Mouse (Mus musculus): ENCODE results near the gene Psmd10. TPM values are rescaled to one million over a fixed set of nuclear protein-coding genes. Genes with fewer than 3 reads are reported as not detected.

The Psmd10 gene
- 40.2 and 40.4 TPM in 2 replicates for polyA plus RNA-seq (2016; fragmentation: Nextera tagmentation; extraction: Ambion mirVana)

DNA sequence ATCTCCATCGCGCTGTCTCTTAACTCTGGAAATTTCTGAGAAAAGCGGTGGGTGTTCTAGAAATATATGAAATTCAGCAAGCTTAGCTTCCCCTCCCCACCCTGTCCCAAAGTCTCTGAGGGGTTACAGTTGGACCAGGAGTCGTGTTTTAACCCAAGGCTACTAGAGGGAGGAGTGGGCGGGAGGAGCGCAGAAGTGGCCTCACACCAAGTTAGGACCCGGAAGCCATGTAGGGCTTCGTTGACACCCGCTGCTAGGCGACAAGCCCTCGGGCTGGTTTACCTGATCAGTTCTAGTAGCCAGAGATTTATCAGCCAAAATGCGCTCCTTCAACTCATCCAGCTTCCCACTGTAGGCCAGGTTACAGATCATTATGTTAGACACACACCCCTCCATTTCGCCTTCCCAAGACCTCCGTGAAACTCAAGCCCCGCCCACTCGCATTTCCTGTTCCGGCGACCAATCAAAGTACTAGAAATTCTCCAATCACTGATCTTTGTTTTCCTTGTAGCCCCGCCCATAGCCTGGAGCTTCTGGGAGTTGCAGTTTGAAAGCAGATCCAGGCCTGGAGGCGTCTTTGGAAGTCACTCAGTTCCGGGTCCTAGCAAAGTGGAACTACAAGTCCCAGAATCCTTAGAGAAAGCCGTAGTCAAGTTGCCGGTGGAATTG is at the start of gene Psmd10, which contains the start of gene Atg4a:
Gene Psmd10 (minus strand): TSS at position 457 of the 669 bp plus-strand sequence.
Gene Atg4a (plus strand): TSS at position 636 of the 669 bp plus-strand sequence.
- Histone ChIP-seq H3K27ac (no peak within 1 kb of the TSS), H3K36me3 (no peaks in the 10 kb centered on the region), H3K4me2 (peak within 1 kb of the TSS; percentile 55), H3K4me3 (replicated peaks) (peak within 1 kb of the TSS; percentile 47), H3K4me1 (replicated peaks) (no peaks in the 10 kb centered on the region), H3K27me3 (peaks cover 25% of the 10 kb centered on the region), H3K9me3 (no peaks in the 10 kb centered on the region), H3K9ac (replicated peaks) (peak within 1 kb of the TSS; percentile 27; the same call in 1 of the 2 replicates)
- ATAC-seq (ENCODE audit: insufficient number of reproducible peaks, insufficient read depth, low FRiP score, low TSS enrichment, low read depth), result peak; percentile 99
- 22% methylated on average over 22 of the region's 23 CpGs for WGBS

DNA sequence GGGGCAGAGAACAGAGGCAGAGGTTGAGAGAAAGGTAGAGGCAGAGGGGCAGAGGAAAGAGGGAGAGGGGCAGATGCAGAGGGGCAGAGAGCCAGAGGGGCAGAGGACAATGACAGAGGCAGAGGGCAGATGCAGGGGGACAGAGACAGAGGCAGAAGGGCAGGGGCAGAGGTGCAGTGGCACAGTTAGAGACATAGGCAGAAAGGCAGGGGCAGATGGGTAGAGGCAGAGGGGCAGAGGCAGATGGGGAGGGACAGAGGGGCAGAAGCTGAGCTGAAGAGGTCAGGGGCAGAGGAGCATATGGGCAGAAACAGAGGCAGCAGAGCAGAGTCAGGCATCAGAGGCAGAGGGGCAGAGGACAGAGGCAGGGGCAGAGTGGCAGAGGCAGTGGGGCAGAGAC is 42.4 kb upstream of the Psmd10 start:
- ATAC-seq (ENCODE audit: insufficient number of reproducible peaks, insufficient read depth, low FRiP score, low TSS enrichment, low read depth), result no peak
- H3K27ac ChIP-seq, result no peak overlapping the region
- no peaks in the 10 kb centered on the region for H3K36me3 ChIP-seq
- no peak overlapping the region for H3K4me3 ChIP-seq (replicated peaks)
- peaks cover 49% of the 10 kb centered on the region for H3K27me3 ChIP-seq
- no peaks in the 10 kb centered on the region for H3K9me3 ChIP-seq
- H3K4me1 ChIP-seq (replicated peaks), result no peaks in the 10 kb centered on the region
- H3K9ac ChIP-seq (replicated peaks), result no peak overlapping the region
- H3K4me2 ChIP-seq, result no peak overlapping the region

DNA sequence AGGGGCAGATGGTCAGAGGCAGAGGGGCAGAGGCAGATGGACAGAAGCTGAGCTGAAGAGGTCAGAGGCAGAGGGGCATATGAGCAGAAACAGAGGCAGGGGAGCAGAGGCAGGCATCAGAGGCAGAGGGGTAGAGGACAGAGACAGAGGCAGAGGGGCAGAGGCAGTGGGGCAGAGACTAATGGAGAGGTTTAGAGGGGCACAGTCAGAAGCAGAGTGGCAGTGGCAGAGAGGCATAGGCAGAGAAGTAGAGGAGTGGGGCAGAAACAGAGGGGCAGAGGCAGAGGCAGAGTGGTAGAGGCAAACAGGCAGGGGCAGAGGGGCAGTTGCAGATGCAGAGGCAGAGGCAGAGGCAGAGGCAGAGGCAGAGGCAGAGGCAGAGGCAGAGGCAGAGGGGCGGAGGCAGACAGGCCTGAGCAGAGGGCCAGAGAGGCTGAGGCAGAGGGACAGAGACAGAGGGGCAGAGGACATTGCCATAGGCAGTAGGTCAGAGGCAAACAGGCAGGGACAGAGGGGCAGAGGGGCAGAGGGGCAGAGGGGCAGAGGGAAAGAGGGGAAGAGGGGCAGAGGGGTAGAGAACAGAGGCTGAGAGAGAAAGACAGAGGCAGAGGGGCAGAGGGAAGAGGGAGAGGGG is 41.5 kb upstream of the Psmd10 start:
- no peak overlapping the region for H3K9ac ChIP-seq (replicated peaks)
- H3K9me3 ChIP-seq, result no peaks in the 10 kb centered on the region
- H3K4me1 ChIP-seq (replicated peaks), result no peaks in the 10 kb centered on the region
- H3K4me2 ChIP-seq, result no peak overlapping the region
- ATAC-seq (ENCODE audit: insufficient number of reproducible peaks, insufficient read depth, low FRiP score, low TSS enrichment, low read depth), result no peak
- H3K27me3 ChIP-seq, result peaks cover 53% of the 10 kb centered on the region
- no peak overlapping the region for H3K27ac ChIP-seq
- H3K4me3 ChIP-seq (replicated peaks), result no peak overlapping the region
- H3K36me3 ChIP-seq, result no peaks in the 10 kb centered on the region
- WGBS, result 75% methylated on average over 1 of the region's 1 CpGs

DNA sequence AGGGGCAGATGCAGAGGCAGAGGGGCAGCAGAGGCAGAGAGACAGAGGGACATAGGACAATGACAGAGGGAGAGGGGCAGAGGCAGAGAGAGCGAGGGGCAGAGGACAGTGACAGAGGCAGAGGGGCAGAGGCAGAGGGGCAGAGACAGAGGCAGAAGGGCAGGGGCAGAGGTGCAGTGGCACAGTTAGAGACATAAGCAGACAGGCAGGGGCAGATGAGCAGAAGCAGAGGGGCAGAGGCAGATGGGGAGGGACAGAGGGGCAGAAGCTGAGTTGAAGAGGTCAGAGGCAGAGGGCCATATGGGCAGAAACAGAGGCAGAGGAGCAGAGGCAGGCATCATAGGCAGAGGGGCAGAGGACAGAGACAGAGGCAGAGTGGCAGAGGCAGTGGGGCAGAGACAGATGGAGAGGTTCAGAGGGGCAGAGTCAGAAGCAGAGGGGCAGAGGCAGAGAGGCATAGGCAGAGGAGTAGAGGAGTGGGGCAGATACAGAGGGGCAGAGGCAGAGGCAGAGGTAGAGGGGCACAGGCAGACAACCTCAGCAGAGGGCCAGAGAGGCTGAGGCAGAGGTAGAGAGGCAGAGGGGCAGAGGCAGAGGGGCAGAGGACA is 40.5 kb upstream of the Psmd10 start:
- no peaks in the 10 kb centered on the region for H3K4me1 ChIP-seq (replicated peaks)
- no peaks in the 10 kb centered on the region for H3K36me3 ChIP-seq
- no peak overlapping the region for H3K4me3 ChIP-seq (replicated peaks)
- no peak overlapping the region for H3K4me2 ChIP-seq
- ATAC-seq (ENCODE audit: insufficient number of reproducible peaks, insufficient read depth, low FRiP score, low TSS enrichment, low read depth), result no peak
- H3K27me3 ChIP-seq, result peaks cover 58% of the 10 kb centered on the region
- no peak overlapping the region; the same call in 1 of the 2 replicates for H3K9ac ChIP-seq (replicated peaks)
- no peaks in the 10 kb centered on the region for H3K9me3 ChIP-seq
- H3K27ac ChIP-seq, result no peak overlapping the region
- 80% methylated on average over 1 of the region's 1 CpGs for WGBS

GRCm38 (mm10) chrX:140985256-140985655 is 28.7 kb upstream of the Psmd10 start:
- no peak for ATAC-seq (ENCODE audit: insufficient number of reproducible peaks, insufficient read depth, low FRiP score, low TSS enrichment, low read depth)
- H3K4me2 ChIP-seq, result no peak overlapping the region
- H3K4me1 ChIP-seq (replicated peaks), result peaks cover 12% of the 10 kb centered on the region; the same call in 1 of the 2 replicates
- H3K4me3 ChIP-seq (replicated peaks), result no peak overlapping the region
- WGBS, result 82% methylated on average over 2 of the region's 2 CpGs
- H3K9ac ChIP-seq (replicated peaks), result no peak overlapping the region
- H3K36me3 ChIP-seq, result no peaks in the 10 kb centered on the region
- peaks cover 45% of the 10 kb centered on the region for H3K27me3 ChIP-seq
- no peaks in the 10 kb centered on the region for H3K9me3 ChIP-seq
- H3K27ac ChIP-seq, result no peak overlapping the region

- H3K4me3 ChIP-seq (replicated peaks), result no peak overlapping the region
- ATAC-seq (ENCODE audit: insufficient number of reproducible peaks, insufficient read depth, low FRiP score, low TSS enrichment, low read depth), result no peak
- H3K4me1 ChIP-seq (replicated peaks), result peaks cover 16% of the 10 kb centered on the region
- H3K27ac ChIP-seq, result no peak overlapping the region
- H3K9ac ChIP-seq (replicated peaks), result no peak overlapping the region
- no peaks in the 10 kb centered on the region for H3K9me3 ChIP-seq
- 62% methylated on average over 6 of the region's 6 CpGs for WGBS
- no peak overlapping the region for H3K4me2 ChIP-seq
- H3K27me3 ChIP-seq, result peaks cover 48% of the 10 kb centered on the region
- no peaks in the 10 kb centered on the region for H3K36me3 ChIP-seq
These were observed 28.3 kb upstream of the Psmd10 start for GRCm38 (mm10) chrX:140984795-140985194.

DNA sequence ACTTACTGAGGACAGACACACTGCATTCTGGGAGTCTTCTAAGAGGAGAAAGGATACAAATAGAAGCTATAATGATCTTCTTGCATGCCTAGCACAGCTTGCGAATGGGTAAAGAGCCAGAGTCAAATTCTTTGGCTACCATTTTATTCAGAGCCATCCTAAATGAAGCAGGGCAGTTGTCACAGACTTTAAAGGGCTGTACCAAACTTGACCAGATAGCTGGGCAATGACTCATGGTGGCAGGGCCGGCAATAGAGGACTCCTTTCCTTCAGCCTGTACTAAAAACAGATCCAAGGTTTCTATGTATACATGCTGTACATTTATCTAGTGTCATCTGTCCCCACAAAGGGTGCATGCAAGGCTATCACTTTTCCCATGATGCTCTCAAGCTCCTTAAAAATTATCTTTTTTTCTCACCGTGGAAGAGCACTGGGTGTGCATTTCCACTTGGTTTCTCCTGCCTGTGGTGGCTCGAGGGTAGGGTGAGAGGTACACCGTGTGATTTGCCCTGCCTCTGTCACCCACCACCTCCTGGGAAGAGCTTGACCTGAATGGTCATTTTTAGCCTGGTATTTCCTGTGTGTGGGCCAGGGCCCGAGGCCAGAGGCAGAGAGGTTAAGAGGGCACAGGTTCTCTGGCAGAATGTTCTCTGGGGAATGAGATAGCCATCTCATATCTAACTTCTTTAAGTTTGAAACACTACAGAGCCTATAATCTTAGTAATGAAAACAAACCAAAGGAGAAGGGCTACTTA is 26.9 kb upstream of the Psmd10 start:
- peaks cover 55% of the 10 kb centered on the region for H3K27me3 ChIP-seq
- no peak for ATAC-seq (ENCODE audit: insufficient number of reproducible peaks, insufficient read depth, low FRiP score, low TSS enrichment, low read depth)
- H3K9me3 ChIP-seq, result no peaks in the 10 kb centered on the region
- H3K9ac ChIP-seq (replicated peaks), result no peak overlapping the region
- 54% methylated on average over 6 of the region's 6 CpGs for WGBS
- no peak overlapping the region for H3K27ac ChIP-seq
- H3K4me2 ChIP-seq, result no peak overlapping the region
- H3K4me1 ChIP-seq (replicated peaks), result peaks cover 24% of the 10 kb centered on the region
- no peak overlapping the region for H3K4me3 ChIP-seq (replicated peaks)
- H3K36me3 ChIP-seq, result no peaks in the 10 kb centered on the region

- Histone ChIP-seq H3K4me2 (no peak overlapping the region), H3K36me3 (no peaks in the 10 kb centered on the region), H3K27me3 (peaks cover 47% of the 10 kb centered on the region), H3K4me3 (replicated peaks) (no peak overlapping the region), H3K27ac (peak overlapping the region; percentile 59; the same call in 1 of the 2 replicates), H3K9me3 (no peaks in the 10 kb centered on the region), H3K9ac (replicated peaks) (no peak overlapping the region), H3K4me1 (replicated peaks) (peaks cover 24% of the 10 kb centered on the region)
- peak; percentile 60; the same call in 1 of the 2 replicates for ATAC-seq (ENCODE audit: insufficient number of reproducible peaks, insufficient read depth, low FRiP score, low TSS enrichment, low read depth)
- 65% methylated on average over 4 of the region's 4 CpGs for WGBS
These were observed 23.6 kb upstream of the Psmd10 start for GRCm38 (mm10) chrX:140980163-140980562.

DNA sequence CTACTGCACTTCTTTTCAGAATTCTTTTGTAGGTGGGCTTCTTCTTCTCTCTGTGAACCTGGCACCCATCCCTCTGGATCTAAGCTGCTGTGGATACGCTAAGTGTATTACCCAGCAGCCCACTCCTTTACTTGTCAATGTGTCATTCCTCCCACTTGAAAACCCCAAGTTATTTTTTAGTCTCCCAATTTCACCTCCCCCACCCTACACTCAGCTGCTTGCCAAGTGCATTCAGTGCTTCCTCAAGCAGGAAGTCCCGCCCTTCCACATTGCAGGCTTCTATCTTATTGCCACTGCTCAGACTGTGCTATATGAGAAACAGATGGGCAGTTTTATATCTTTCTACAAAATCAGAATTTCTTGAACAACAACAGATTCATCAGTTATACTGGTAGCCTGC is 23.0 kb upstream of the Psmd10 start:
- H3K9ac ChIP-seq (replicated peaks), result no peak overlapping the region
- no peak overlapping the region; the same call in 1 of the 2 replicates for H3K27ac ChIP-seq
- peaks cover 22% of the 10 kb centered on the region for H3K4me1 ChIP-seq (replicated peaks)
- 66% methylated on average over 2 of the region's 2 CpGs for WGBS
- no peaks in the 10 kb centered on the region for H3K36me3 ChIP-seq
- H3K9me3 ChIP-seq, result no peaks in the 10 kb centered on the region
- H3K4me2 ChIP-seq, result no peak overlapping the region
- peak; percentile 67; the same call in 1 of the 2 replicates for ATAC-seq (ENCODE audit: insufficient number of reproducible peaks, insufficient read depth, low FRiP score, low TSS enrichment, low read depth)
- no peak overlapping the region for H3K4me3 ChIP-seq (replicated peaks)
- H3K27me3 ChIP-seq, result peaks cover 41% of the 10 kb centered on the region

GRCm38 (mm10) chrX:140978943-140979342 is 22.4 kb upstream of the Psmd10 start:
- no peak overlapping the region for H3K4me2 ChIP-seq
- peaks cover 20% of the 10 kb centered on the region for H3K4me1 ChIP-seq (replicated peaks)
- no peaks in the 10 kb centered on the region for H3K9me3 ChIP-seq
- ATAC-seq (ENCODE audit: insufficient number of reproducible peaks, insufficient read depth, low FRiP score, low TSS enrichment, low read depth), result no peak
- no peak overlapping the region for H3K27ac ChIP-seq
- H3K4me3 ChIP-seq (replicated peaks), result no peak overlapping the region
- H3K36me3 ChIP-seq, result no peaks in the 10 kb centered on the region
- peaks cover 37% of the 10 kb centered on the region for H3K27me3 ChIP-seq
- no peak overlapping the region for H3K9ac ChIP-seq (replicated peaks)
- WGBS, result 87% methylated on average over 1 of the region's 1 CpGs

- H3K4me1 ChIP-seq (replicated peaks), result no peaks in the 10 kb centered on the region
- H3K27me3 ChIP-seq, result peaks cover 25% of the 10 kb centered on the region
- no peak overlapping the region for H3K9ac ChIP-seq (replicated peaks)
- peak; percentile 69 for ATAC-seq (ENCODE audit: insufficient number of reproducible peaks, insufficient read depth, low FRiP score, low TSS enrichment, low read depth)
- WGBS, result 22% methylated on average over 5 of the region's 5 CpGs
- peak overlapping the region; percentile 47 for H3K4me3 ChIP-seq (replicated peaks)
- H3K4me2 ChIP-seq, result peak overlapping the region; percentile 55
- H3K36me3 ChIP-seq, result no peaks in the 10 kb centered on the region
- H3K27ac ChIP-seq, result no peak overlapping the region
- no peaks in the 10 kb centered on the region for H3K9me3 ChIP-seq
These were observed 431 bp upstream of the Psmd10 start for GRCm38 (mm10) chrX:140956959-140957358.
